Mouse (Mus musculus): ENCODE data around the gene Mtor. TPM values are rescaled to one million over a fixed set of nuclear protein-coding genes. Genes with fewer than 3 reads are reported as not detected.

The Mtor gene
- total RNA-seq, 1 experiment from 2014 or later, result 19.4 TPM

GRCm38 (mm10) chr4:148589565-148589964 lies 141.2 kb downstream of the Mtor start:
- ATAC-seq (replicated peaks; ENCODE audit: low read depth, poor library complexity, severe bottlenecking), result no peak

DNA sequence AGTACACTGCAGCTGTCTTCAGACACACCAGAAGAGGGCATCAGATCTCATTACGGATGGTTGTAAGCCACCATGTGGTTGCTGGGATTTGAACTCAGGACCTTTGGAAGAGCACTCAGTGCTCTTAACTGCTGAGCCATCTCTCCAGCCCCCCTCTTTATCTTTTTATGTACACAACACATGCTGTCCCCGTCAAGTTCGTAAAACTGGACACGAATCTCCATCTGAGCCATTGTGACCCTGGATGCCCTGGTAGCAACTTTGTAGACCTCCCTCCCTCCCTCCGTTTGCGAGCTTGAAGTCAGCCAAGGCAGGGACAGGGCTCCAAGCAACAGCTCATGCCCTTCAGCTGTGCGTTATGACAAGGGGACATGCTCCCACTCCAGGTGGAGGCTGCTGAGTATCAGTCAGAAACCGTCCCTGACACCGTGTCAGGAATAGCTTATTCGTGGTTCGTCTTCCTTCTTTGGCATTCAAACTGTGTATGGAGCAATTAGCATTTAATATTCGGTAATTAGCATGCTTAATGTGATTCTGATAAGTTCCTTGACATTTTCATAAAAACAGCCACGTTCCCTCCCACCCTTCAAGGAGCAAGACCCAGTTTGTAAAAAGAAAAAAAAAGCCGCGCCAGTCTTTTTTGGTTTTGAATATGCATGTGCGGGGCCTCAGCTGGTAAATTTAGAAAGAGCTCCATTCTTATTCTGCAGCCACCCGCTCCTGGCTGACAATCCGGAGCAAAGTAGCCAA lies 142.2 kb downstream of the Mtor start:
- peak; percentile 12 for ATAC-seq (replicated peaks; ENCODE audit: low read depth, poor library complexity, severe bottlenecking)

DNA sequence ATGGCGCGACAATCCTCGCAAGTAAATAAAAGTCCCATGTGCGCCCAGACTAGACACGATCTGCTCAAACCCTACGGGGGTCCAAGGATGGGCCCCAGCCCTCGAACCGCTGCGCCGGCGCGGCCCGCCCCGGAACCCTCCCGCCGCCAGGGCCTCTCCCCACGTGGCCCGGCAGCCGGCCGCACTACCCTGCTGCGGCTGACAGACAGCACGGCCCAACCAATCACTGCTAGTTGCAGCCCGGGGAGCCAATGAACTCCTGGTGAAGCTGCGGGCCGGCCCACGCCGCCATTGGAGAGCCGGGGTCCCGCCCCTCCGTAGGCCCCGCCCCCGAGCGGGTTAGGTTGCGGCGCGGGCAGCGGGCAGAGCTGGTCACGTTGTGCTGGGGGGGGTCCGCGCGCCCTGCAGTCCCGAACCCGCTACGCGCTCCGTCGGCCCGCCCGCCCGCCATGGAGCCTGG lies 142.8 kb downstream of the Mtor start, which contains the start of gene Srm:
TSS of gene Srm (plus strand) at position 333 of the 460 bp plus-strand sequence.
- ATAC-seq (replicated peaks; ENCODE audit: low read depth, poor library complexity, severe bottlenecking), result peak; percentile 94

DNA sequence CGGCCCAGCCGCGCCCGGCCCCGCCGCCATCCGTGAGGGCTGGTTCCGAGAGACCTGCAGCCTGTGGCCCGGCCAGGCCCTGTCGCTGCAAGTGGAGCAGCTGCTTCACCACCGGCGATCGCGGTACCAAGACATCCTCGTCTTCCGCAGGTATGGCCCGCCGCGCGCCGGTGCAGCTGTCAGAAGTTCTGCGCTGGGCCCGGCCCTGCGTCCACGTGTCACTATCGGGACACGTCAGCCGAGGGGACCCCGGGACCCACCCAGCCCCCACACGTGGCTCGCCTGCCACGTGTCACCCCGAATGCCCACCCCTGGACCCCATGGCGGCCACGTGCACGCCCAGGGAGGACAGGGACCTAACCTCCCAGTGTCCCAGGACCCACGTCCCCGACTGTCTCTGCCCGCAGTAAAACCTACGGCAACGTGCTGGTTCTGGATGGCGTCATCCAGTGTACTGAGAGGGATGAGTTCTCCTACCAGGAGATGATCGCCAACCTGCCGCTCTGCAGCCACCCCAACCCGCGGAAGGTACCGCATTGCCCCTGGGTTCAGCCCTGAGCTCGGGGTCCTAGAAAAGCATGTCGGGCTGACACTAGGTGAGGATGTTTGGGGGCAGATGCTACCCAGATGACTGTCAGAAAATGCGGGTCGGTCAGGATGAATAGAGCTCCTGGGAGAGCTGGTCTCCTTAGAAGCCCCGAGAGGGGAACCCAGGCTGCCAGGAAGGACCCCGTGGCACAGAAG lies 143.4 kb downstream of the Mtor start:
- peak; percentile 7 for ATAC-seq (replicated peaks; ENCODE audit: low read depth, poor library complexity, severe bottlenecking)

DNA sequence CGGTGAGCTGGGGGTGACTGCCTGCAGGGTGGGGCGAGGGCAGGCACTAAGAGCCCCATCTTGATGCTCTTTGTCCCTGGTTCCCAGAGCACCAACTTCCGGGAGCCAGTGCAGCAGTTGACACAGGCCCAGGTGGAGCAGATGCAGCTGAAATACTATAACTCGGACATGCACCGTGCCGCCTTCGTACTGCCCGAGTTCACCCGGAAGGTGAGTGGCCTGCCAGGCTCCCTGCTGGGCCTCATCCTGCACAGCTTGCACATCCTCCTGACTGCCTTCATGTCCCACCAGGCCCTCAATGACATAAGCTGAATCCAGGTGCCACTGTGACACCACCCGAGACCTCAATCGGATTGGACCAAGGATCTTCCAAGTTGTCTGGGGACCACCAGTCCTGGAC lies 145.6 kb downstream of the Mtor start:
- ATAC-seq (replicated peaks; ENCODE audit: low read depth, poor library complexity, severe bottlenecking), result no peak

- no peak for ATAC-seq (replicated peaks; ENCODE audit: low read depth, poor library complexity, severe bottlenecking)
Observed at GRCm38 (mm10) chr4:148595916-148596315, 147.5 kb downstream of the Mtor start.

DNA sequence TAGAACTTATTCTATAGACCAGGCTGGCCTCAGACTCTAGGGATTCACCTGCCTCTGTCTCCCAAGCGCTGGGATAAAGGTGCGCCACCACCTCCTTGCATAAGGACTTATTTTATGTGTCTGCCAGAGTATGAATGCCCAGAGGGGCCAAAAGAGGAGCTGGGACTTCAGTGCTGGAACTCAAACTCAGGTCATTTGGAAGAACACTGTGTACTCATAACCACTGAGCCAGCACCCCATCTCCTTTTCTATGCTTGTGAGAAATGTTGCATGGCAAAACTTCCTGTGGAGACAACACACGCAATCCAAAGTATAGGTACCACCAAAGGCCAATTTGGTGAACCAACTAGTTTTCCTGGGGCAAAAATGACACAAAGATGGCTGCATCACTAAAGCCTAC lies 148.3 kb downstream of the Mtor start:
- no peak for ATAC-seq (replicated peaks; ENCODE audit: low read depth, poor library complexity, severe bottlenecking)

- ATAC-seq (replicated peaks; ENCODE audit: low read depth, poor library complexity, severe bottlenecking), result no peak
Observed at GRCm38 (mm10) chr4:148598826-148599225, 150.4 kb downstream of the Mtor start.

GRCm38 (mm10) chr4:148600316-148600715 lies 151.9 kb downstream of the Mtor start:
- ATAC-seq (replicated peaks; ENCODE audit: low read depth, poor library complexity, severe bottlenecking), result no peak

DNA sequence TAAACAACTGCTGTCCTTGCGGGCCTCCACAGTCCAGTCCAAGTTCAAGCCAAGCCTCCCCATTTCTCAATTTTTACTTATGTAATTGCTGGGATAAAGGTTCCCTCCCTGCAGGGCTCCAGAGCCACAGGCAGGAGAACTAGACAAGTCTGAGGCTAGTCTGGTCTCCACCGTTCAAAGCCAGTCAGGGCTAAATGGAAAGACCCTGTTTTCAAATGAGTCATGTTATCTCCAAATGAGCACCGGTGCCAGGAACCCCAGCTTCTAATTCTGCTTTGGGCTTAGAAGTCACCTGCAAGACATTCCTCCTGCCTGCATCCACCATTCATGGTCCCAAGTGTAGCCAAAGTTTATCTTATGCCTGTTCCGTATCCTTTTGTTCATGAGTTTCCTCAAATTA lies 153.5 kb downstream of the Mtor start:
- no peak for ATAC-seq (replicated peaks; ENCODE audit: low read depth, poor library complexity, severe bottlenecking)

GRCm38 (mm10) chr4:148602357-148603120 lies 154.1 kb downstream of the Mtor start, which contains the start of gene Masp2:
Gene Masp2 (plus strand): TSS chr4:148602554.
- ATAC-seq (replicated peaks; ENCODE audit: low read depth, poor library complexity, severe bottlenecking), result no peak

DNA sequence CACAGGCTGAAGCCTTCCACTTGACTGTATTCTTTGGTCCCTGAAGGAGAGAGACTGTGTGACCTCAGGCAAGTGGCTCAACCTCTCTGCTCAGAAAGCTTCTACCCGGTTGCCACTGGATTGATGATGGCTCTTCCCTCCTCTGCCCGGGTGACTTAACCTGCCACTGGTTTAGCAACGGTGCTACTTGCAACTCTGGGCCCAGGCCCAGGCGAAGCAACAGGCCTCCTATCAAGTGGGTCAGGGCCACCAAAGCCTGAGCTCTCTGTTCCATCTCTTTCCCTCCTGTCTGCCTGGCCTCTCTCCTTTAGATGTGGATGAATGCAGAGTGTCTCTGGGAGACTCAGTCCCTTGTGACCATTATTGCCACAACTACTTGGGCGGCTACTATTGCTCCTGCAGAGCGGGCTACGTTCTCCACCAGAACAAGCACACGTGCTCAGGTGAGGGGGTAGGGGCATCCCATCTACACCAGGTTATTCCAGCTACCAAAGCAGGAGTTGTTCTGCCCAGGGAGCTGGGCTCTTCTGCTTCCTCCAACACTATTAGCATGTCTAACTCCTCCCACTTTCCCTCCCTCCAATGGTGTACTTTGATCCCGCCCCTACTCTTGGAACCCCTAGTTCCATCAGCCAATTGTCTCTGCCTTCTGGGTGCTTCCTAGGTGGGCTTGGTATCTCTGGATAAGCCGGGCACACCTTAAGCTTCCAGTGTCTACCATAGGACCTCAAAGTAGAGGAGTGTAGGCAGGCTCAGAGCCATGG lies 155.1 kb downstream of the Mtor start:
- ATAC-seq (replicated peaks; ENCODE audit: low read depth, poor library complexity, severe bottlenecking), result no peak

GRCm38 (mm10) chr4:148604141-148604540 lies 155.7 kb downstream of the Mtor start:
- no peak for ATAC-seq (replicated peaks; ENCODE audit: low read depth, poor library complexity, severe bottlenecking)

GRCm38 (mm10) chr4:148604541-148605165 lies 156.2 kb downstream of the Mtor start:
- ATAC-seq (replicated peaks; ENCODE audit: low read depth, poor library complexity, severe bottlenecking), result peak; percentile 72

Other genes starting within 250 kb of the Mtor start
- not detected in 2 replicates for gene Disp3, start 160.6 kb upstream of the Mtor start, total RNA-seq (2017)
- gene Ubiad1, start 3.8 kb upstream of the Mtor start, total RNA-seq (2017), result 9.9 and 11.3 TPM in 2 replicates
- gene Angptl7, start 51.8 kb downstream of the Mtor start, total RNA-seq (2017), result not detected in 2 replicates
- 60.0 and 74.0 TPM in 2 replicates for gene Exosc10, start 109.8 kb downstream of the Mtor start, total RNA-seq (2017)
- 30.3 and 47.1 TPM in 2 replicates for gene Srm, start 142.9 kb downstream of the Mtor start, total RNA-seq (2017)
- 0.15 and 0.55 TPM in 2 replicates for gene Masp2, start 153.9 kb downstream of the Mtor start, total RNA-seq (2017)
- 567 and 596 TPM in 2 replicates for gene Tardbp, start 178.4 kb downstream of the Mtor start, total RNA-seq (2017)
- gene Gm572, start 194.7 kb downstream of the Mtor start, total RNA-seq (2017), result not detected in 2 replicates